Mouse (Mus musculus) thymus, adult 2 months (tissue): ENCODE measurements around the gene Cpne9.

Experiments
- CTCF ChIP-seq: fragments of 200-500 bp; IDR thresholded peaks from 2 replicates; pipeline ENCODE4 v1.5.1; 2012; ENCODE audit warnings: mild to moderate bottlenecking, control low read depth, low read length, moderate library complexity, borderline replicate concordance; ENCODE audit not compliant: control insufficient read depth, poor library complexity, insufficient read depth; ENCODE audit errors: extremely low read depth
- POLR2A ChIP-seq: fragments of 200-500 bp; IDR thresholded peaks from 2 replicates; pipeline ENCODE4 v1.6.1; 2012; ENCODE audit warnings: mild to moderate bottlenecking, low read length, control low read depth, moderate library complexity; ENCODE audit not compliant: control insufficient read depth, poor library complexity, insufficient read depth; ENCODE audit errors: extremely low read depth

DNA sequence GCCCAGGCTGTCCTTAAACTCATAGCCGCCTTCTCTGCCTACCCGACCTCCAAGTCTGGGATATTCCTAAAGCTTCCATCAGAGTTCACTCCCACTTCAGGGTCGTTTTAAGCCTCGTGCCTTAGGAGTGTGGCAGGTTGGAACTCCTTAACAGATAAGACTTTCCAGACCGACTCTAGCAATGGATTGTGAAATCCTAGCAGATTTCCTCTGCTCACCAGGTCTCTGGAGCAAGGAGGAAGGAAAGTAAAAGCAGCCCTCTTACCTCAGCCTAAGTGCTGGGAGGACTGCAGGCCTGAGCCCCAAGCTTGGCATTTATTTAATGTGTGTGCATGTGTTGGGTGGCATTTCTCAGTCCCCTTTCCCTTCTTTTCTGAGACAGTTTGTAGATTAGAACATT lies 31.3 kb upstream of the Cpne9 start:
- no peak for TF ChIP-seq CTCF
- no peak for TF ChIP-seq POLR2A
